Mouse (Mus musculus) bone marrow macrophage, adult 2 months (primary cell): ENCODE measurements around the gene Lzts2.

Source experiments
- CTCF ChIP-seq: IDR thresholded peaks from 2 replicates; pipeline ENCODE4 v1.5.1; 2012; ENCODE audit warnings: low read depth, mild to moderate bottlenecking, low read length, moderate library complexity
- POLR2A ChIP-seq: IDR thresholded peaks from 2 replicates; pipeline ENCODE4 v1.6.1; 2012; ENCODE audit warnings: mild to moderate bottlenecking, low read depth, low read length, borderline replicate concordance

- no peak for TF ChIP-seq CTCF
- no peak for TF ChIP-seq POLR2A
These were observed 25.9 kb upstream of the Lzts2 start for GRCm38 (mm10) chr19:44988321-44988720.
